Mouse (Mus musculus) bone marrow macrophage, adult 2 months (primary cell): ENCODE data around the gene Supt4a. TPM values are rescaled to one million over a fixed set of nuclear protein-coding genes. Genes with fewer than 3 reads are reported as not detected.
A peak's percentile ranks its signal among the peaks of the same experiment; 100 is the strongest.

Experiments
- H3K27ac ChIP-seq: 2 replicates; pipeline ENCODE4 v1.5.1; 2012; ENCODE audit warnings: low read depth, low read length; ENCODE audit not compliant: insufficient read depth
- H3K4me1 ChIP-seq: 2 replicates; pipeline ENCODE4 v1.6.1; 2012; ENCODE audit warnings: low read length; ENCODE audit not compliant: control insufficient read depth, insufficient read depth
- H3K4me3 ChIP-seq: 2 replicates; pipeline ENCODE4 v1.5.1; 2012; ENCODE audit warnings: mild to moderate bottlenecking, low read length, moderate library complexity; ENCODE audit not compliant: insufficient read depth
- CTCF ChIP-seq: IDR thresholded peaks from 2 replicates; pipeline ENCODE4 v1.5.1; 2012; ENCODE audit warnings: low read depth, mild to moderate bottlenecking, low read length, moderate library complexity
- POLR2A ChIP-seq: IDR thresholded peaks from 2 replicates; pipeline ENCODE4 v1.6.1; 2012; ENCODE audit warnings: mild to moderate bottlenecking, low read depth, low read length, borderline replicate concordance
- polyA plus RNA-seq: library from polyadenylated mRNA; stranded (reverse); fragments of >200 nt; gene quantifications from 2 replicates; pipeline ENCODE4 v1.2.4, GENCODE M21; 2012; ENCODE audit not compliant: missing spikeins, insufficient read depth, insufficient read length

The Supt4a gene
- polyA plus RNA-seq, 1 experiment, result 142 TPM

DNA sequence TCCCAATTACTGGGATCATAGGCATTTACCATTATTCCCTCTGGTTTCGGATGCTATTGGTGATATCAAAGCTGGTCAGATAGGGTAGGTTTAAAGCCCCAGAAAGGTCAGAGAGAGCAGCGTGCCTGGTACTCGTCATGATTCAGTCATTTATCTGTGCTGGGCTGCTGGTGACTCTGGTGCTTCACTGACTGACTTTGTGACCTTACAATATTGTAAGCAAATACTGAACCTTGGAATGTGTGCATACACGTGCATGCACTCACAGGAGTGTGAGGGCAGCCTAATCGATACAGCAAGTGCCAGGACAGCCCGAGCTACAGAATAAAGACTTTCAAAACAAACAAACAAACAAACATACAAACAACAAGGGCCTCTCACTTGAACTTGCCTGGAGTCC lies 1.7 kb upstream of the Supt4a start:
- H3K4me1 ChIP-seq, result peaks cover 3% of the 10 kb centered on the region; the same call in 1 of the 2 replicates
- H3K4me3 ChIP-seq, result no peak overlapping the region
- TF ChIP-seq POLR2A, result no peak
- TF ChIP-seq CTCF, result no peak
- no peak overlapping the region for H3K27ac ChIP-seq

- TF ChIP-seq POLR2A (no peak), CTCF (no peak)
- H3K27ac ChIP-seq, result peak overlapping the region; percentile 58
- peaks cover 3% of the 10 kb centered on the region; the same call in 1 of the 2 replicates for H3K4me1 ChIP-seq
Observed at GRCm38 (mm10) chr11:87736647-87737134, 661 bp upstream of the Supt4a start.

DNA sequence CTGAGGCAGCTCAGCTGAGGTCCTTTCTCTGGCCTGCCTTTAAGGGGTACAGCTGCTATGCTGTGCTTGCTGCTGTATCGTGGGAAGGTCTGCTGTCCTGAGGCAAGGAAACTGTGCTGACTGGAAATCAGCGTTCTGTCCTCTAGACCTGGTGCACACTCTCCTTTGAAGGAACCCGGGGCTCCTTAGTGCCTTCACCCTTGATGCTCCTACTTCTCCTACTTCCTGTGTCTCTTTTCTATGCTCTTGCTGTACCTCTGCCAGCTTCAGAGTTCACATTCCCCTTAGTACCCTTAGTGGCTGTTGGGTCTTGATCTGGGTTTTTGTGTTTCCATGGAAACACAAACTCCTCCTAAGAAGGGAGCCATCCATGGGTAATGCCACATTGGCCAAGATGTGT lies 6.3 kb downstream of the Supt4a start:
- H3K27ac ChIP-seq, result no peak overlapping the region
- peaks cover 9% of the 10 kb centered on the region for H3K4me1 ChIP-seq
- TF ChIP-seq CTCF, result no peak
- no peak for TF ChIP-seq POLR2A
- no peak overlapping the region for H3K4me3 ChIP-seq

More at GRCm38 (mm10) chr11:87736647-87737134, 661 bp upstream of the Supt4a start:
- H3K4me3 ChIP-seq, result peak overlapping the region; percentile 81

GRCm38 (mm10) chr11:87744964-87745363 lies 7.6 kb downstream of the Supt4a start:
- no peak overlapping the region for H3K4me3 ChIP-seq
- TF ChIP-seq CTCF (no peak), POLR2A (no peak)
- H3K27ac ChIP-seq, result no peak overlapping the region
- peaks cover 11% of the 10 kb centered on the region for H3K4me1 ChIP-seq

GRCm38 (mm10) chr11:87745632-87746555 lies 8.5 kb downstream of the Supt4a start:
- Histone ChIP-seq H3K27ac (no peak overlapping the region), H3K4me3 (no peak overlapping the region), H3K4me1 (peaks cover 20% of the 10 kb centered on the region)
- TF ChIP-seq CTCF, result no peak
- no peak for TF ChIP-seq POLR2A

GRCm38 (mm10) chr11:87747312-87747711 lies 10.0 kb downstream of the Supt4a start:
- peaks cover 34% of the 10 kb centered on the region for H3K4me1 ChIP-seq
- no peak overlapping the region for H3K27ac ChIP-seq
- TF ChIP-seq POLR2A (no peak), CTCF (no peak)
- no peak overlapping the region for H3K4me3 ChIP-seq

- TF ChIP-seq CTCF, result no peak
- no peak for TF ChIP-seq POLR2A
- no peak overlapping the region; the same call in 1 of the 2 replicates for H3K27ac ChIP-seq
- H3K4me3 ChIP-seq, result no peak overlapping the region
- H3K4me1 ChIP-seq, result peaks cover 36% of the 10 kb centered on the region
Observed at GRCm38 (mm10) chr11:87747716-87748115, 10.4 kb downstream of the Supt4a start.

- no peak for TF ChIP-seq CTCF
- TF ChIP-seq POLR2A, result no peak
- Histone ChIP-seq H3K4me3 (peak overlapping the region; percentile 58), H3K27ac (peak overlapping the region; percentile 99), H3K4me1 (peaks cover 36% of the 10 kb centered on the region)
Observed at GRCm38 (mm10) chr11:87748132-87749119, 11.1 kb downstream of the Supt4a start.
